Mouse (Mus musculus): Measurements from ENCODE around the gene Sppl2c. TPM values are rescaled to one million over a fixed set of nuclear protein-coding genes. Genes with fewer than 3 reads are reported as not detected.

Sppl2c gene
- not detected for total RNA-seq (2021)
- long read RNA-seq, result 0 reads

DNA sequence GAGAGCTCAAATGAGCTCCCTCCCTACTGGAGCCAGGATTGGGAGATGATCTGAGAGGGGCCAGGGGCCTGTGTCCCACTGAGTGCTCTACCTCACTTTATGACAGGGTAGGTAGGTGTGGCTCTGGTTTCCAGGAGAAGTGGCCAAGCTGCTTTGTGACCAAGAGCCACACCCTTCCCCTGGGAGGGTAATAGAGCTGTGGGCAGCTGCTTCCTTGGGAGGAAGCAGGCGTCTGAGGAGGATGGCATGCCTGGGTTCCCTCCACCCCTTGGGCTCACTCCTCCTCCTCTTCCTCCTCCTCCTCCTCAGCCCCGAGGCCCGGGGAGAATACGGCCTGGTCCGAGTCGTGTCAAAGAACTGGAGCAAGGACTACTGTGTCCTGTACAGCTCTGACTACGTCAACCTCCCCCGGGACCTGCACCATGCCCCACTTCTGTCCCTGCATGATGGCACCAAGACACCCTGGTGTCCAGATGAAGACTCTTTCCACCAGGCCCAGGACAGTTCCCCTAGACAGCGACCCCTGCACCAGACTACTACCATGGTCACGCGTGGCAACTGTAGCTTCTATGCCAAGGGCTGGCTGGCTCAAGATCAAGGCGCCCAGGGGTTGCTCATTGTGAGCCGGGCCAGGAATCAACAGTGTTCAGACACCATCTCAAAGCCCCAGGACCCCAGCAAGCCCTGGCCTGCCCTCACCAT is at the start of gene Sppl2c:
Gene Sppl2c (plus strand): TSS at position 193 of the 702 bp plus-strand sequence.
- DNase-seq (ENCODE audit: low spot score in 2 of 2), result no peak

DNA sequence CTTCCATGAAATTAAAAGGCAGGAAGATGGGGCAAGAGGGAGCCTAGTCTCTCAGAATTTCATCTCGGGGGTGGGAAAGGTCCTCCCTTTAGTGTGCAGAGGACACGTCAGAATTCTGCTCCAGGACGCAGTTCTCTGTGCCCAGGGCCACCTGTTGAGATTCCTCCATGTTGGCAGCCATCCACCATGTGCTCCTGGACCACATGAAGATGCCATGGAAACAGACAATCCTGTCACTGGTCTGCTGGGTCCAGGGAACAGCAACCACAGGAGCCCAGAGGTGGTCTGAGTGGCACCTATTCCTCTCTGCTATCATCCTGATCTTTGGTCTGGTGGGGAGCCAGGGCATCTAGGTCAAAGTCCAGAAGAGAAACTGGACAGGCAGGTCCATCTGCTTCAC is 47.2 kb upstream of the Sppl2c start:
- no peak for DNase-seq (ENCODE audit: low spot score in 2 of 2)

DNA sequence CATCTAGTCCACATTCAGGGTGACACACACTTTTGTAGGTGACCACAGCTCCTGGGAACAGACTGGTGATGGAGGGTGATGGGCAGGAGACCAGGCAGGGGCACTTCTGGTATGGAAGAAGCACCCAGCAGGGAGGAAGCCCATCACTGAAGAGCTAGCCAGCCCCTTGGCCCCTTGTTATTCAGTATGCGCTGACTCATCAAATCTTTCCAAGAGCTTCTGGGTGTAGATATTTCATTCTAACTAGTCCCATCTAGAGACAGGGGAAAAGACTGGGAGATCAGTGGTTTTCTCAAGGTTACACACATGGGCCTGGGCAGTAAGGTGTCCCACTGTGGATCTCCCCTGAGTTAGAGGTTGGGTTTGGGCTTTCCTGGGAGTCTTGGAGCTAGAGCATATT is 41.2 kb upstream of the Sppl2c start:
- DNase-seq (ENCODE audit: low spot score in 2 of 2), result no peak

DNA sequence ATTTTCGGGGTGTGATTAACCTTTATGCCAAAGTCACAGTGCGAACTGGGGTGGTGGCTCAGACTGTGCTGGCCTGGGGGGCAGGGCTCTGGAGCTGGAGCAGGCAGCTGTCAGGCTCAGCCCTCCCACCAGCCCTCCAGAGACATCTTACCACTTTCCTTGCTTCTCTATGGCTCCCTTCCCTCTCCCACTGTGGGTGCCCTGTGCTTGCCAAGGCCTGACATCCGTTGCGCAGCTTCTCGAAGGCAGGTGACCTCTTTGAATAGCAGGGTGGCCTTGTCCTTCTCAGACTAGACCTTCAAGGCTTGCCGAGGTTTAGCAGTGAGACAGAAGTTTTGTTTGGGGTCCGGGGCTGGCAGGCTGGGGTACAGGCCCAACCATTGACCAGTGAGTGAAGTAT is 37.3 kb upstream of the Sppl2c start:
- DNase-seq (ENCODE audit: low spot score in 2 of 2), result no peak

DNA sequence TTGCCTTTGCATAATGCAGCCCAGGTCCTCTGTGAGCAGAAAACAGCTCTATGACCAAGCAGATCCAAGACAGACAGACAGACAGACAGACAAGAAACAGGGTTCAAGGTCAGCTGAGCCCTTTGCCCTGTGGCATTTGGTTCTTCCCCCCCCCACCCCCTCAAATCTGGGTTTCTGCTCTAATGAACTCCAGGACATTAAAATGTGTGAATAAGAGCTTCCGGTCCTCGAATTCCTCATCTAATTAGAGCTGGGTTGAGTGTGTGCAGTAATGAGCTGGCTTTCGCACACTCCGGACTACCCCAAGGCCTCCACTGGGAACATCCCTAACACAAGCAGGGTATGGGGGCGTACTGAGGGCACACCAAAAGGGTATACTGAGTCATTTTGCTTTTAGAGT is 35.2 kb upstream of the Sppl2c start:
- DNase-seq (ENCODE audit: low spot score in 2 of 2), result no peak

DNA sequence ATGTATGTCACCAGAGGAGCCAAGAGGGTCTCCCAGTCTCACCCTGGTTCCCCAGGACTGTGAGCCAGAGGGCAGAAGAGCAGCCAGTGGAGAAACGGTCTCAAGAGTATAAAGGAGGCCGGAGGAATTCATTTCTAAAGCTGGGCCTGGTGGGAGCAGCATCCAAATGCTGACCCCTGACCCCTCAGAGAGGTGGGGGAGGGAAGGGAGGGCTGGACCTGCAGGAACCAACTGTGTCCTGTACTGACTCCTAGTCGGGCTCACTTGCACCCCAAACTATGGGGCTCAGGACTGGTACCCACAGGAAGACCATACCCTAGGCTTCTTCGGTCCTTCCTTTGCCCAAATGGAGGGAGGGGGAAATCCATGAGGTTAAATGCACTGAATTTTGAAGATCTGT is 31.8 kb upstream of the Sppl2c start:
- no peak for DNase-seq (ENCODE audit: low spot score in 2 of 2)

DNA sequence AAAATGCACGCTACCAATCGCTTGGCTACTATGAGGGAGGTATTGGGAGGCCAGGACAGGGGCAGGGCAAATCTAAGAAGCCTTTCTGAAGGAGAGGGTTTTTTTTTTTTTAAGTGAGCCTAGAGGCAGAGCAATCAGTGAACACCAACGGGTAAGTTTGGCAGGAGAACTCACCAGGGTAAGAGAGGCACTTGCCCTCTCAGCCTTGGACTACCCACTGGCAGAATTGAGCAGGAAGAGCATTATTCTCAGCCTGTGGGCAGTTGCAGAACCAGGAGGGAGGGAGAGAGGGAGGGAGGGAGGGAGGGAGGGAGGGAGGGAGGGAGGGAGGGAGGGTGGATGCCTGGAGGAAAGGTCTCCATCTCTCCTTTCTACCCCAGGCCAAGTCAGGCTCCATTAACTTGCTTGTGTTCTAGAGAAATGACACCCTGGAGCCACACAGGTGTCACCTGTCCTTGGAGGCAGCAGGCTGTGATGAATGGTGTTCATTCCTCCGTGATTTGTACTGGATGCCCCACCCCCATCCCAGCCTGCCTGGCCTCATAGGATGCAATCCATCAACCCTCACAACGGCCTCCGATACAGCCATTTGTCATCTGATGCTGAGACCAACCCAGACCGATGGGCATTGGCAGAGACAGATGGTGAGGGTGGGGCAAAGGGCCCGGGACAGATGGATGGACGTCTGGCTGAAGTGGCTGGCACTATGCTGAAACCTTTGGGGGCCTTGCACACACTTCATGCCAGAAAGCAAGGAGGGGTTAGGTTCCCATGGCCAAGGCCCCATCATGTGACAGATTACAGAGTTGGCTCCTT is 31.1 kb upstream of the Sppl2c start:
- no peak for DNase-seq (ENCODE audit: low spot score in 2 of 2)

DNA sequence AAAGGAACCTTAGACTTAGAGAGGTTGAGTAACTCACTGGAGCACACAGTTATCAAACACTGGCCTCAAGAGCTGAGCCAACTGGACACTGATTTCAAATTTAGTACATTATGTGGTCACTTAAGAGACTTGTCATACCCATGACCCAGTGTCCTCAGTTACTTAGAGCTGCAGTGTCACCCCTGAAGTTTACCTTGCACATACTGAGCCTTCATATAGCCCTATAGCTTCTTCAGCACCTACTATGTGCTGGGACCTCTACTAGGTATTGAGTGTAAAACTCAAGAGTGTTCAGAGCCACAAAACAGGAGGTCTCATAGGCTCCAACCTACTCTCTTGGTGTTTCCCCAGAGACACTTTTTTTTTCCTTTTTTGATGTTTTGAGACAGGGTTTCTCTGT is 30.2 kb upstream of the Sppl2c start:
- no peak for DNase-seq (ENCODE audit: low spot score in 2 of 2)

DNA sequence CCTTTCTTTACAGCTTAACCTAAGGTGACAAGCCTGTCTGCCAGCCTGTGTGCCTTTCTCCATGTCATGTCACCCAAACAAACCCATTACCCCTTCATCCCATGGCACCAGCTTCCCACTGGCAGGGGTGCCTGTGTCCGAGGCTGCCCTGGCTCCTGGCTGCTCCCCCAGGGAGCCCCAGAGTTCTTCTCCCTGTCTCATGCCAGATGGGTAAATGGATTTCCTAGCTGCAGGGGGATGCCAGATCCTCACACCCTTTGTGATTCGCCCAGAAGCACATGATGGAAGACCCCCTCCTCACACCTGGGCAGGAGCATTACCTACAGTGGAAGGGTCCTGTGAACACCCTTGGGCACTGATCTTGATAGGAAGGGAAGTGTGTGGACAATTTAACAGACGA is 29.7 kb upstream of the Sppl2c start:
- DNase-seq (ENCODE audit: low spot score in 2 of 2), result no peak

DNA sequence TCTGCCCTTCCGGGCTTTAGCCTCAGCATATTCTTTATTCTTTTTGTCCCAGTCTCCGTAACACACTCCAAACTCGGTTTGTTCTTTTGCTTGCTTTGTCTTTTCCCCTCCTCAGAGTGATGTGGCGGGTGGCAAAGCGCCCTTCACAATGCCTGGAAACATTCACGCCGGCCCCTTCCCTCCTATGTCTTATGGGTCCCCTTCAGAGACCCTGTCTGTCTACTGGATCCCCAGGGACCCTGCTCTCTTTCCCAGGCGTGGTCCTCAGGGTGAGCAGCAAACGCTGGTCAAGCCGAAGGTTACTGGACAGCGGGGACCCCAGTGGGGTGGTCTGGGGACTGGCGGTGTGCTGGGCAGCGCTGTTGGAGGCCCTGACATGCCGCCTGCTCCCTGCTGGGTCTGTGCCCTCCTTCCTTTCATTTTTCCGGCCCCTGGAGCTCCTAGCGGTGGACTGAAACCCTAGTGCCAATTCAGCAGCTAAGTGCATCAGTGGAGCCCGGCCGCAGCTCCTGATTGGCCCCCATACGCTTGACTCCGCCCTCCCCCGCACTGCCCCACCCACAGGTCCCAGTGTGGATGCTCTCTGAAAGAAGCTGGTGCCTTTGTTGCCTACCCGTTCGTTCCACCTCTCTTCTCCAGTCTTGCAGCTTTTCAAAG is 28.4 kb upstream of the Sppl2c start:
- DNase-seq (ENCODE audit: low spot score in 2 of 2), result peak; percentile 74 to 90

DNA sequence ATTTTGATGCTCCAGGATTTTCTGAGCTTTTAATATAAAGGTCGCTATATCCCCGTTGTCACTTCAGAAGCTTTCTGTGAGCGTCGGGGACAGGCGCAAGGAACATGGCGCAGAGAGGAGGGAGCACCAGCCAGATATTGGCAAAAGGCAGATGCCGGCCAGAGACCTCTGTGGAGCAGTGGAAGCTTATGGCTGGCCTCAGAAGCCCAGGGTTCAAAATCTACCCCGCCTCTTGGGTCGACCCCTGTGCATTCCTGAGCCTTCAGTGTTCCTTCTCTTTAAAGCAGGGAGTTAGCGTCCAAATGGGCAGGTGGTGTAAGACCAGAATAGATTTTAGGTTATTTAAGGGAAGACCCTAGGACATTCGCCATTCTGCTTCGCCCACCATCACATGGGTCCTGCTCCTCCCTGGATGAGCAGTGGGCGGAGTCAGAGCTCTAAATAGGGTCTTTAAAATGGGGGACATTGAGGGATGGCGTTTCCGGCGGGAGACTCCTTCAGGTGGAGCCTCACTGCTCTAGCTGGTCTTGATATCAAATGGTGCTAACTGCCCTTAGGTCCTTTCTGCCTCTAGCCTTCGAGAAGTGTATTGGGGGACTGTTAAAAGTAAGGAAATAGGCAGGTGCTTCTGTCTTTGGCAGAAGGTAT is 27.7 kb upstream of the Sppl2c start:
- no peak for DNase-seq (ENCODE audit: low spot score in 2 of 2)

DNA sequence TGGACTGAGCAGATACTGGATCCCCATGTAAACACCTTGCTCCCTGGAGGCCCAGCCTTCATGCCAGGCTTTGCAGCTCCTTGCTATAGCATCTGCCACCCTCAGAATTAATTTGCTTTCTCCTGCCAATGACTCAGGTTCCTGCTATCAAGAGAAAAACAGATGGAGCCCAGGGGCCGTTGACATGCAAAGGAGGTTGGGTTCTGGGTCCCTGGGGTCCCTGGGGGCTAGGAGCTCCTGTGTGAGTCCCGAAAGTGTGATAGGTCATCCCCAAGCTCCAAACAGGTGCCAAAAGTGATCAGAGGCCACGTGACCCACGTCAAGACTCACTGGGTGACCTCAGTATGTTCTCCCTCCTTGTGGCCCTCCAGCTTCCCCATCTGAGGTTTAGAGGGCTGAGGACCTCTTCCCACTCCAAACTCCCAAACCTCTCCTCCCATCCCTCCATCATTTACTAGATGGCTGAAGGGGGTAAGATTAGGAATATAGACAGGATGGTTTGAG is 26.3 kb upstream of the Sppl2c start:
- no peak for DNase-seq (ENCODE audit: low spot score in 2 of 2)

DNA sequence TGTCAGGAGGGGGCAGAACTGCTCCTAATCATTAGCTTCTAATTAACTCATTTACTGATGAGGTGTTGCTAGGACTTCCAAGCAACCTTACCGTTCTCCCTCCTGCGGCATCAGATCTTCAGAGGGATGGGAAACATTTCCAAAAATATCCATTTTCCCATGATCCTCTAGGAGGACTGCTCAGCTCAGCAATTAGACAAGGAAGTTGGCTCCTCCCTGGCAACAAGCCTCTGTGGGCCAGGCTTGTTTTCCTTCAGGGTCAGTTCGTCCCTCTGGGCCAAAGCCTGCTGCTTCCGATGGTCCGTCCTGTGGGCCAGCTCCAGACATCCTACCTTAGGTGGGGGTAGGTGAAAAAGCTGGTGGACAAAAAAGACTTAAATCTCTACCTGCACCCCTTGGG is 25.0 kb upstream of the Sppl2c start:
- DNase-seq (ENCODE audit: low spot score in 2 of 2), result no peak

DNA sequence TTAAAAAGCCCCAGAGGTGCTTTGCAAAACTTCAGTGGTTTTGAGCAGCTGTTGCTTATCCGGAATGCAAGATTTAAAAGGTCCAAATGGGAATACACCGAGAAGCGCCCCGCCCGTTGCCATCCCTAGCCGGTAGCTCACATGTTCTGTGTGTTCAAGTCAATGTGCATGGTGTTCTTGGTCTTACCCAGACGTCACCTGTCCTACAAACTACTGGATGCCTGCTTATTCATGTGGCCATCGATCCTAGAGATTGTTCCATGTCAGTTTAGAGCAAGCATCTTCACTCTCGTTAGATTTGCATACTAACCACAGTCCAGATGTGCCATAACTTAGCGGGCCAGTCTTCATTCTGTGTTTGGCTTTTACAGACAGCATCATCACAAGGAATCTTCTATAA is 21.9 kb upstream of the Sppl2c start:
- no peak for DNase-seq (ENCODE audit: low spot score in 2 of 2)

DNA sequence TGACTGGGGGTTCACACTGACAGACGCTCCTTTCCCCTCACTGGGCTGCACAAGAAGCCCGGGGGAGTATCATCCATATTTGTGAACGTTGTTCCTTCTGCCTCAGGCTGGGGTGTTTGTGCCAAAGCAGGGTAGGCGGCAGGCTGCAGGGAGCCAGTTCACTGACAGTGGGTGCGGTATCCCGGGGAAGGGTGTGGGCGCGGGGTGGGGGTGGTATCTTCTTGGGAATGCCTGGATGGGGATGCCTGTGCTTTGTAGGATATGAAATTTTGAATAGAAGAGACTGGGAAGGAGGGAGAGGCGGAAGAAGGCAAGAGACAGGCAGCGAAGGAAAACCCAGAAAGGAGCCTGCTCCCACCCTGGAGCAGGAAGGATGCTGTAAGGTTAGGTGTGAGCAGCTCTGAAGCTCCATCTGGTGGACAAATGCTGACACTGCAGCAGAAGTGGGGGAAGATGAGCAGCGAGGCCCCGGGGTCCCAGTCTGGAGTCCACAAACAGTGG is 14.8 kb upstream of the Sppl2c start:
- DNase-seq (ENCODE audit: low spot score in 2 of 2), result peak; percentile 72 to 86

DNA sequence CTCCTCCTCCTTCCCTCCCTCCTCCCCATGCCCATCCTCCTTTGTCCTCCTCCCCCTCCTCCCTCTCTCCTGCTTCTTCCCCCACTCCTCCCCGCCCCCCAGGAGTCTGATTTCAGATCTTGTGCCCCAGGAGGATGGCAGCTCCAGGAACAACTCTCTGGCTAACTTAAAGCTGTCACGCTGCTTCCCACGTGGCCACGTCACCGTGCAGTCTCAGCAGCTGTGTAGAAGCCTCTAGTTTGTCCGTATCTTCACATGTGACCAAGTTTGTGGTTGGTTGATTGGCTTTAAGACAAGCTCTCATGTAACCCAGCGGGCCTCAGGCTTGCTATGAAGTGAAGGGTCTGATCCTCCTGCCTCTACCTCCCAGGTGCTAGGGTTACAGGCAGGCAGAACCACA is 7.2 kb upstream of the Sppl2c start:
- DNase-seq (ENCODE audit: low spot score in 2 of 2), result no peak

DNA sequence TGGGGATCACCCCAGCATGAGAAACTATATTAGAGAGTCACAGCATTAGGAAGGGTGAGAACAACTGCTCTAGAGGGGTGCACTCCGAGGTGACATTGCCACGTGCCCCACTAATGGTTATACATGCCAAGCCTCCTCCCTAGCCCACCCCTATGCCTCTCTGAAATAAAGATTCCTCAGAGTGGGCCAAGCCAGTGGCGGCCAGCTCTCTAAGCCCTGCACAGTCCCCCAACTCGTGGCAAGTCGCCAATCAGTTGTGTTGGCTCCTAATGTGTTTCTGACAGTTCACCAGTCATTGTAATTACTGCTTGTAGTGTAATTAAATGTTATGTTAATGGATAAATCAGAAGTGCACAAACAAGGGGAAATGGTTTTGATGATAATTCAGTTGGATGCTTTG is 6.3 kb upstream of the Sppl2c start:
- no peak for DNase-seq (ENCODE audit: low spot score in 2 of 2)

DNA sequence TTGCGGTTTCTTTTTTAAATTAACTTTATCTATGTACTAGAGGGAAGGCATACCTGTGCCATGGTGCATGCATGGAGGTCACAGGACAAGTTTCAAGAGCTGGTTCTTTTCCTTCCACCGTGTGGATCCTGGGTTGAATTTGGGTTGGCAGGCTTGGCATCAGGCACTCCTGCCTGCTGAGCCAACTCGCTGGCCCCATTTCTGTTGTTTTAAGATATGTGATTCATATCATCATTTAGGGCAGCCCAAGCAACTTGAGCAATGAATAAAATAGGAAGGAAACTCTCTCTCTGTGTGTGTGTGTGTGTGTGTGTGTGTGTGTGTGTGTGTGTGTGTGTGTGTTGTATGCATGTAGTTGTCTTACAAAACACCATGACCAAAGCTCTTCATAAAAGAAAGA is 4.0 kb upstream of the Sppl2c start:
- no peak for DNase-seq (ENCODE audit: low spot score in 2 of 2)

DNA sequence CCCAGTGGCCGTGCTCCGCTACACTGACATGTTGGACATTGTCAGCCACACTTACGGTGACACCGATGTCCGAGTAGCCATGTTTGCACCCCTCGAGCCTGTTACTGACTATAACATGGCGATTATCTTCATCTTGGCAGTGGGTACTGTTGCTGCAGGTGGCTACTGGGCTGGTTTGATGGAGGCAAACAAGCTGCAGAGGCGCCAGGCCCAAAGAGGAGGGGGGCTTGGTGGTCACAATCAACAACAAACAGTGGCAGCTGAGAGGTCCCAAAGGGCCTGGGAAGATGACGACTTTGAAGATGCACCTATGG is 667 bp downstream of the Sppl2c start:
- no peak for DNase-seq (ENCODE audit: low spot score in 2 of 2)

DNA sequence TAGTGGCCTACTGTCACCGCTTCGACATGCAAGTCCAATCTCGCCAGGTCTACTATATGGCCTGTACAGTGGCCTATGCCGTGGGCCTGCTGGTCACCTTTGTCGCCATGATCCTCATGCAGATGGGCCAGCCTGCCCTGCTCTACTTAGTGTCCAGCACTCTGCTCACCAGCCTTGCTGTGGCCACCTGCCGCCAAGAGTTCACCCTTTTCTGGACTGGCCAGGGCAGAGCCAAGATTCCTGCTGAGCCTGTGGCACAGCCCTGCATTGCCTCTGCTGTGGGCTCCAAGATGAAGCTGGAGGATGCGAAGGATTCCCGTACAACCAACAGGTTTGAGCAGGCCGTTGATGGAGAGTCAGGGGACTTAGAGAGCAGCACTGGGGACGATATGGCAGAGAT is 1.6 kb downstream of the Sppl2c start:
- no peak for DNase-seq (ENCODE audit: low spot score in 2 of 2)

DNA sequence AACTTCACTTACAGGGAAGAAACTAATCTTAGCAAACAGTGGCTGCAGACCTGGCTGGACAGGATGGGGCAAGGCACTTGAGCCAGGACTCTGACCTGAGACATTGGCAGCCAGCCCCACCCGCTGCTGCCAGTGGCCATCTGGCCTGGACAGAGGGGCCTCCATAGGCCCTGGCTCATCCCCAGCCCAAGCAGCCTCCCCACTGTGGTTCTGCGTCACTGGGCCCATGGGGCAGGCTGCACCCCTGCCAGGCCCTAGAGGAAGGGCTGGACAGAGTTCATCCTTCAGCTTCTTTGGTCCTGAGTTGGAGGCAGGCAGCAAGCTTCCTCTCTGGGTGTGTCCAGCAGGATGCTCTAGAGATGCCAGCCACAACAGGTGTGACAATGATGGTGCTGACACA is 3.9 kb downstream of the Sppl2c start:
- DNase-seq (ENCODE audit: low spot score in 2 of 2), result no peak

DNA sequence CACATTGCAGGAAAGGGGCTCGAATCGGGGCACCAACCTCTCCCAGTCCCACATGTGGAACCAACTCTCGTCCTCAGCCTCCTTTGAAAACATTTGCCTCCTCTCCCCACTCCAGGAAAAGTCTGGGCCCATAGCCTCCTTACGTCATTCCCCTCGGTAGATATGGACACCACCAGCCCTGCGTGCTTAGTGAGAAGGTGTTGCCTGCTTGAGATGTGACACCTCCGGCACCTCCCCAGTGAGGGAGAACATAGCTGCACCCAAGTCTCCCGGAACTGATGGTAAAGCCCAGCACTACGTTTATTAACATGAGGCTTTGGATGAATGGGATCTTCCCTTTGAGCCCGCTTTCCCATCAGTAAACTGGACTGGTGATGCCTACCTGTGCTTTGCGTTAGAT is 9.3 kb downstream of the Sppl2c start:
- no peak for DNase-seq (ENCODE audit: low spot score in 2 of 2)

All from layer of hippocampus, adult 18-20 months (tissue).